Mouse (Mus musculus): ENCODE measurements at regions not wholly inside any gene's neighbourhood (a gene's known extent, or its start where the extent isn't known, plus 50 kb on each side); places are given as distances from the start of the nearest gene placed in this dataset.

DNA sequence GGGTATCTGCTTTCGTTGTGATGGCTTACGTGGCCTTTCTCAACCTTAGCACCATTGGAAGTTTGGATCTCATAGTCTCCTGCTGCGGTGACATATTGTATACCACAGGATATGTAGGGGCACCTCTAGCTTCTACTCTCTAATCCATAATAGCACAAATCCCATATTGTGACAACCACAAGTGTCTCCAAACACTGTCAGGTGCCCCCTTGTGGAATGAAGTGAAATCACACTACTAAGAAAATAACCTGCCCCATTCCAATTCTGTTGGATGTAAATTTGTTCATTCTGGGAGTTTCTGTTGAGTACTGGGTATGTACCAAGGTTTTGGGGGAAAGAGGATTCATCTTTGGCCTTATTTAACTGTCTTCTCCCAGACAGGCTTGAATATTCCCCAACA is 74.5 kb upstream of the Epha4 start:
- DNase-seq (ENCODE audit: extremely low read depth, insufficient read length, low spot score) = no peak

DNA sequence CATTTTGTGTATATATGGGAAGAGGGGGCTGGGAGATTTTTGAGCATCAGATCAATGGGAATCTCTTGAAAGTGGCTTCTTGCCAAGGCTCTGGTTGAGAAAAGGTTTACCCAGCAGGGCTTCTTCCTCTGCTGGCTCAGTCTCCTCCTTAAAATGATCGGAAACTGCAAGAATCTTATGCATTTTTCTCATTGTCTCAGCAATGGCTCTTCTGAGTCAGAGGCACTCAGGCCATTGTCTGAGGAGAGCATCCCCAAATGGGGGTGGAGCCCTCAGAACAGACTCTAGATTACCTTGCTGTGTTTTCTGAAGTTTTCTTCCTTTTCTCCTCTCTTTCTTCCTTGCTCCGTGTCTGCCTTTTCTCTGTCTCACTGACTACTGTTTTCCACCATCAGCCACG is 70.6 kb upstream of the Epha4 start:
- DNase-seq (ENCODE audit: extremely low read depth, insufficient read length, low spot score) = no peak

DNA sequence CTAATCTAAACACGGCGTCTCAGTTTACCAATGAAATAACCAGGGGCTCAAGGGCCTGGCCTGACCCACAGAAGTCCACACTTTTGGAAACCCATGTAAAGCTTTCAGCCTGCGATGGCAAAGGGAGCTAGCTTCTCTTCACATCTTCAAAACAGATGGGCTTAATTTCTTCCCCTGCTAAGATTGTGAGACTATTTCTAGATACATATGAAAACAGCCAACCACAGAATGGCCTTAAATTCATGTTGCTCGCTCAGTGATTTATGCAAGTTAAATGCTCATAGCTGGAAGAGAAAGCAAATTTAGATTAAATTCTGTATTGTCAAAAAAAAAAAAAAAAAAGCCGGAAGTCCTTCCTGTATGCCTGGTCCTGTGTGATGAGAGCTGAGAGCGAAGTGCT is 53.2 kb upstream of the Epha4 start:
- no peak for DNase-seq (ENCODE audit: extremely low read depth, insufficient read length, low spot score)

DNA sequence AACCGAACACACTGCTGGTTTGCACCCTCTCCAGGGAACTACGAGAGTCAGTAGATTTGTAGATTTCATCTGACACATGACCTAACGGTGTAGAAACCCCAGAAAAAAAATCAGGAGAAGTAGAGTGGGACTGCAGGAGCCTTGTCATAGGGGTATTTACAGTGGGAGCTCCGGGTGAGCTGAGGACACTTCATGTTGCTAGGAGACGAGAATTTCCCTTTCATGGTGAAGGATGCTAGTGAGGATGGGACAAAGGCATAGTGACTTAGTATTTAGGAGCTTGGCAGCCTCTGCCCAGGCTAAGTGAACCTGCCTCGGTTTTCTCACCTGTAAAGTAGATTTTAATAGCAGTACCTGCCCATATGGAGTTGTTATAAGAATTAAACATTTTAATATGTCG is 52.8 kb upstream of the Epha4 start:
- DNase-seq (ENCODE audit: extremely low read depth, insufficient read length, low spot score) = no peak

Measured in 3134 (cell line).